ENCODE assay signal across 18 mouse cellular contexts in genomic region chr13:94990516-94990915, GRCm38 (mm10). TPM values are rescaled to one million over a fixed set of nuclear protein-coding genes. Genes with fewer than 3 reads are reported as not detected.
DNase-seq lines count a peak whose midpoint lies in the region; ATAC-seq and TF ChIP-seq lines count a peak whose summit lies in the region.
"Had no signal": no experiment of that assay in that cellular context is flagged by ENCODE, and none has a peak within 500 bp of the region (broad histone marks: within the 10 kb centered on the region; RNA-seq: fewer than 3 reads in every experiment).

No protein-coding gene starts in this region.

- H3K4me2 ChIP-seq in liver, embryonic 12.5 days, result no peak overlapping the region
- H3K4me2 ChIP-seq: embryonic facial prominence, embryonic 13.5 days; heart, embryonic 15.5 days; hindbrain, embryonic 13.5 days; liver, embryonic 11.5 days; neural tube, embryonic 12.5 days had no signal

- ATAC-seq in liver, embryonic 12.5 days, result no peak
- ATAC-seq: midbrain, embryonic 16.5 days had no signal

- H3K79me2 ChIP-seq in liver, adult 2 months (ENCODE audit: control insufficient read depth, insufficient read depth, low read length), result no peaks in the 10 kb centered on the region

- H3K27ac ChIP-seq in liver, adult 2 months (replicated peaks; ENCODE audit: insufficient read depth, low read depth, low read length), result no peak overlapping the region
- no peak overlapping the region for H3K27ac ChIP-seq in liver, embryonic 12.5 days
- H3K27ac ChIP-seq: embryonic facial prominence, embryonic 13.5 days; forebrain, embryonic 10.5 days; heart, embryonic 15.5 days; hindbrain, embryonic 13.5 days; neural tube, embryonic 12.5 days had no signal

- no peaks in the 10 kb centered on the region for H3K27me3 ChIP-seq in liver, adult 2 months (ENCODE audit: control insufficient read depth, insufficient read depth, low read length)
- H3K27me3 ChIP-seq in liver, embryonic 12.5 days (replicated peaks), result no peaks in the 10 kb centered on the region
- H3K27me3 ChIP-seq: embryonic facial prominence, embryonic 13.5 days; heart, embryonic 15.5 days; hindbrain, embryonic 13.5 days; neural tube, embryonic 12.5 days had no signal

- H3K4me3 ChIP-seq in liver, adult 2 months (ENCODE audit: insufficient read depth, low read depth, low read length), result no peak overlapping the region
- H3K4me3 ChIP-seq in liver, embryonic 12.5 days, result no peak overlapping the region
- H3K4me3 ChIP-seq: embryonic facial prominence, embryonic 13.5 days; forebrain, embryonic 10.5 days; heart, embryonic 15.5 days; hindbrain, embryonic 13.5 days; neural tube, embryonic 12.5 days had no signal

- DNase-seq in liver, adult 2 months (ENCODE audit: extremely low read depth, low read depth, low spot score), result peak; percentile 33
- DNase-seq in kidney, adult 9 months, result peak; percentile 71
- peak; percentile 9 for DNase-seq in lung, postnatal 10 days
- DNase-seq in yolk sac, embryonic 10.5 days (ENCODE audit: low spot score), result peak; percentile 11
- DNase-seq in cerebellum, adult 9-11 months, result no peak
- DNase-seq in urinary bladder, postnatal 25 days (ENCODE audit: low spot score), result no peak
- no peak for DNase-seq in ovary, postnatal 14 days (ENCODE audit: low spot score)
- DNase-seq: adrenal gland, postnatal 10 days; heart, adult 11 months; thymus, adult 2 months had no signal

- no peaks in the 10 kb centered on the region for H3K36me3 ChIP-seq in liver, adult 2 months (ENCODE audit: control insufficient read depth, insufficient read depth, low read length)
- H3K36me3 ChIP-seq in liver, embryonic 12.5 days, result no peaks in the 10 kb centered on the region
- H3K36me3 ChIP-seq: forebrain, embryonic 10.5 days; heart, embryonic 15.5 days; neural tube, embryonic 12.5 days had no signal

- H3K9me3 ChIP-seq in liver, embryonic 12.5 days (replicated peaks), result no peaks in the 10 kb centered on the region
- H3K9me3 ChIP-seq: embryonic facial prominence, embryonic 13.5 days; forebrain, embryonic 10.5 days; heart, embryonic 15.5 days; hindbrain, embryonic 13.5 days; neural tube, embryonic 12.5 days had no signal

- WGBS in liver, adult 2 months, result 50% methylated on average over 5 of the region's 5 CpGs
- WGBS in liver, embryonic 12.5 days (ENCODE audit: insufficient replicate concordance), result 57% methylated on average over 5 of the region's 5 CpGs

- no peak overlapping the region for H3K9ac ChIP-seq in liver, adult 2 months (ENCODE audit: low read depth, low read length)
- H3K9ac ChIP-seq in liver, embryonic 12.5 days, result no peak overlapping the region
- H3K9ac ChIP-seq: embryonic facial prominence, embryonic 13.5 days; heart, embryonic 15.5 days; hindbrain, embryonic 13.5 days; neural tube, embryonic 12.5 days had no signal

- peaks cover 2% of the 10 kb centered on the region for H3K4me1 ChIP-seq in liver, adult 2 months (ENCODE audit: control insufficient read depth, insufficient read depth, low read length)
- peaks cover 4% of the 10 kb centered on the region; the same call in 1 of the 2 replicates for H3K4me1 ChIP-seq in liver, embryonic 12.5 days
- H3K4me1 ChIP-seq: embryonic facial prominence, embryonic 13.5 days; heart, embryonic 15.5 days; hindbrain, embryonic 13.5 days; neural tube, embryonic 12.5 days had no signal

- TF ChIP-seq POLR2A in liver, adult 2 months (IDR thresholded peaks at IDR 0.05; ENCODE audit: extremely low read depth, insufficient read depth, low read length), result no peak

- no peak for TF ChIP-seq CTCF in liver, adult 2 months (IDR thresholded peaks at IDR 0.05; ENCODE audit: low read depth, low read length)

RNA-seq across cellular contexts. Expression of gene Wdr41, which starts 14.4 kb away (rescaled TPM):
- total RNA-seq in liver, adult 2 months (2014; rRNA removed), result 8.9 and 10.1 TPM in 2 replicates
- 5.0 and 6.1 TPM in 2 replicates for polyA plus RNA-seq in liver, adult 2 months (2012; rRNA removed)
- polyA plus RNA-seq in liver, embryonic 12.5 days (2016; fragmentation: Nextera tagmentation; extraction: Ambion mirVana), result 8.1 and 9.8 TPM in 2 replicates

Comparison
In these comparisons a context has a peak if more than half of its experiments do, and no peak if none do; other contexts are left out.
1. DNase-seq: peak in liver, adult 2 months (single experiment), kidney, adult 9 months (single experiment), lung, postnatal 10 days (single experiment) and yolk sac, embryonic 10.5 days (single experiment); none in cerebellum, adult 9-11 months (single experiment), urinary bladder, postnatal 25 days (single experiment) and ovary, postnatal 14 days (single experiment).